Mouse (Mus musculus): ENCODE measurements around the gene Trap1a. TPM values are rescaled to one million over a fixed set of nuclear protein-coding genes. Genes with fewer than 3 reads are reported as not detected.
"Not testable (repeated sequence)": the region's sequence is repeated elsewhere in the genome, so short reads cannot be mapped to it uniquely, and the experiment has no call there.

The Trap1a gene
- not detected in 2 replicates for polyA plus RNA-seq (2014; fragmentation: Nextera tagmentation; extraction: Ambion mirVana)

DNA sequence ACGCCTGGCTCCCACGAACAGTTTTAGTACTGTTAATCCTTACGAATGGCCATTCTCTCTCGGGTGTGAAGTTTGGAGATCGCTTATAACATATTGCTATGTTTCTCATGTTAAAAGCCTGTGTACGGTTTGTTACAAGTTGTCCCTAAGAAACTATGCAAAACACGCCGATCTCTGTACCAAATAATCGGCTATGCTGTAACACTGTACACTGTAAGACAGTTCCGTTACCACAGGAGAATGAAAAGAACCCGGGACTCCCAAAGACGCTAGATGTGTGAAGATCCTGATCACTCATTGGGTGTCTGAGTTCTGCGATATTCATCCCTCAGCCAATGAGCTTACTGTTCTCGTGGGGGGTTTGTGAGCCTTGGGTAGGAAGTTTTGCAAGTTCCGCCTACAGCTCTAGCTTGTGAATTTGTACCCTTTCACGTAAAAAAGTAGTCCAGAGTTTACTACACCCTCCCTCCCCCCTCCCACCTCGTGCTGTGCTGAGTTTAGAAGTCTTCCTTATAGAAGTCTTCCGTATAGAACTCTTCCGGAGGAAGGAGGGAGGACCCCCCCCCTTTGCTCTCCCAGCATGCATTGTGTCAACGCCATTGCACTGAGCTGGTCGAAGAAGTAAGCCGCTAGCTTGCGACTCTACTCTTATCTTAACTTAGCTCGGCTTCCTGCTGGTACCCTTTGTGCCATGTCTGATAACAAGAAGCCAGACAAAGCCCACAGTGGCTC lies at the start of gene Trap1a:
Trap1a (plus strand) TSS at position 421 of the 732 bp plus-strand sequence.
- no peak within 1 kb of the TSS for H3K4me2 ChIP-seq (ENCODE audit: low read depth, low read length)
- H3K4me1 ChIP-seq (ENCODE audit: control insufficient read depth, insufficient read depth, low read length) = no peaks in the 10 kb centered on the region
- WGBS = 93% methylated on average over 24 of the region's 24 CpGs
- no peaks in the 10 kb centered on the region for H3K27me3 ChIP-seq (ENCODE audit: control insufficient read depth, insufficient read depth, low read length)
- H3K9ac ChIP-seq (replicated peaks; ENCODE audit: low read depth, low read length) = no peak within 1 kb of the TSS
- no peak within 1 kb of the TSS for H3K4me3 ChIP-seq (ENCODE audit: low read depth, low read length)
- no peak for ATAC-seq (ENCODE audit: low read depth)
- H3K27ac ChIP-seq (ENCODE audit: low read depth, low read length) = no peak within 1 kb of the TSS
- no peaks in the 10 kb centered on the region for H3K9me3 ChIP-seq (ENCODE audit: control insufficient read depth, low read length)
- no peaks in the 10 kb centered on the region for H3K36me3 ChIP-seq (ENCODE audit: control insufficient read depth, insufficient read depth, low read length)

DNA sequence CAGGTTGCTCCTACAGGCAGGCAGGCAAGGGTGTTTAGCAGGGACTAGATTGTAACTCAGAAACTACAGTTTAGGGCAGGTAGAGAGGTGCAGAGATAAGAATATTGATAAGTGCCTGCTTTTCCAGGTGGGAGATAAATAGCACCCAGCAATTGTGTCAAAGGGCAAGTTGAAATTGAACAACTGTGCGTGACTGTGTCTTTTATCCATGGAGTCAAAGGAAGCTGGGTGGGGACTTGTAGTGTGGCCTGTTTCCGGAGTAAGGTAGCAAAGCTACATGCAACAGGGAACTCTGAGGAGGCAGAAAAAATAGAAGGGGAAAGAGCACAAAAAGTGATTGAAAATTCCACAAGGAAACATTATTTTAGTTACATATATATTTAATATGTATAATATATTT lies 40.4 kb upstream of the Trap1a start:
- no peak for ATAC-seq (ENCODE audit: low read depth)

GRCm38 (mm10) chrX:139295325-139295724 lies 38.2 kb upstream of the Trap1a start:
- Histone ChIP-seq H3K9ac (replicated peaks; ENCODE audit: low read depth, low read length) (no peak overlapping the region), H3K4me1 (ENCODE audit: control insufficient read depth, insufficient read depth, low read length) (no peaks in the 10 kb centered on the region), H3K4me3 (ENCODE audit: low read depth, low read length) (no peak overlapping the region), H3K27me3 (ENCODE audit: control insufficient read depth, insufficient read depth, low read length) (no peaks in the 10 kb centered on the region), H3K4me2 (ENCODE audit: low read depth, low read length) (no peak overlapping the region), H3K36me3 (ENCODE audit: control insufficient read depth, insufficient read depth, low read length) (no peaks in the 10 kb centered on the region), H3K9me3 (ENCODE audit: control insufficient read depth, low read length) (no peaks in the 10 kb centered on the region), H3K27ac (ENCODE audit: low read depth, low read length) (no peak overlapping the region)
- no peak for ATAC-seq (ENCODE audit: low read depth)
- WGBS = 80% methylated on average over 1 of the region's 1 CpGs

More for the DNA sequence above, 40.4 kb upstream of the Trap1a start:
- Histone ChIP-seq H3K9me3 (ENCODE audit: control insufficient read depth, low read length) (no peaks in the 10 kb centered on the region), H3K36me3 (ENCODE audit: control insufficient read depth, insufficient read depth, low read length) (no peaks in the 10 kb centered on the region), H3K27me3 (ENCODE audit: control insufficient read depth, insufficient read depth, low read length) (no peaks in the 10 kb centered on the region), H3K27ac (ENCODE audit: low read depth, low read length) (no peak overlapping the region), H3K4me3 (ENCODE audit: low read depth, low read length) (no peak overlapping the region), H3K4me1 (ENCODE audit: control insufficient read depth, insufficient read depth, low read length) (no peaks in the 10 kb centered on the region), H3K9ac (replicated peaks; ENCODE audit: low read depth, low read length) (no peak overlapping the region), H3K4me2 (ENCODE audit: low read depth, low read length) (no peak overlapping the region)
- 80% methylated on average over 2 of the region's 2 CpGs for WGBS

DNA sequence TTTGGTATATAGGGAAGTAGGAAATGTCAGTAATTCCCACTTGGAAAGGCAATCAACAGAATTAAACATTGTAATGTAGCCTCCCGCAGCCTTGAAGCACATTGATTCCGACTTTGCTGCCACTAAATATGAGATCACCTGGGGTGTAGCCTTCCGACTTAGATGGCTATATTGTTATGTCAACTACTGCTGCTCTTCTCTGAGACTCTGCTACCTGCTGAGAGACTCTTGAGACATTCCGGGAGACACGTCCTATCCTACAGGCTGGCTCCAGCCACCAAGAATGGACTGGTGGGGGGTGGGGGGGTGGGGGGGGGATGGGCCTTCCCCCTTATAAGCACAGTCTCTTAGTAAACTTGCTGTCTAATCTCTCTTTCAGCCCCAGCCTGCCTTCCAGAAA lies 16.1 kb upstream of the Trap1a start:
- not testable (repeated sequence) for H3K4me2 ChIP-seq (ENCODE audit: low read depth, low read length); H3K9ac ChIP-seq (replicated peaks; ENCODE audit: low read depth, low read length); H3K27ac ChIP-seq (ENCODE audit: low read depth, low read length); H3K36me3 ChIP-seq (ENCODE audit: control insufficient read depth, insufficient read depth, low read length); ATAC-seq (ENCODE audit: low read depth); H3K9me3 ChIP-seq (ENCODE audit: control insufficient read depth, low read length); H3K4me1 ChIP-seq (ENCODE audit: control insufficient read depth, insufficient read depth, low read length); H3K27me3 ChIP-seq (ENCODE audit: control insufficient read depth, insufficient read depth, low read length); H3K4me3 ChIP-seq (ENCODE audit: low read depth, low read length)
- WGBS = 56% methylated on average over 5 of the region's 5 CpGs

DNA sequence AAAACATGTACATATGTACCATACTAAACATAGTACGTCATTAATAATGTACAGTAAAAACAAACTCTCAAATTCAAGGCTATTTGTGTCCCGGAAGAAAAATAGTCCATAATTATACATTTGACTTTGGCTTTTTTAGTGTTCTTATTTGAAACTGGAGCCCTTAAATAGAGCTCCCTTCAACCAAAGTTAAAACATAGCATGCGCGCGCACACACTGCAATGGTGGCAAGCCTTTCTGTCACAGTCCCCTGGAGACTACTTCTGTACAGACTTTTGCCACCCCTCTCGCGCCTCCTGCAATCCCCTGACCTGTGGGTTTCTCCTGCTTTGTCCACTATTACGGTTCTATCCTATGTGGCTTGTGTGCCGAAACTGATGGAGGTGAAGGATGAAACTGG lies 900 bp upstream of the Trap1a start:
- 95% methylated on average over 9 of the region's 9 CpGs for WGBS
- no peaks in the 10 kb centered on the region for H3K9me3 ChIP-seq (ENCODE audit: control insufficient read depth, low read length)

GRCm38 (mm10) chrX:139334504-139335418 lies 1.3 kb downstream of the Trap1a start:
- whole genome bisulfite sequencing = 84% methylated on average over 14 of the region's 14 CpGs
- no peaks in the 10 kb centered on the region for H3K9me3 ChIP-seq (ENCODE audit: control insufficient read depth, low read length)
- no peaks in the 10 kb centered on the region for H3K36me3 ChIP-seq (ENCODE audit: control insufficient read depth, insufficient read depth, low read length)
- H3K4me1 ChIP-seq (ENCODE audit: control insufficient read depth, insufficient read depth, low read length) = no peaks in the 10 kb centered on the region
- H3K27ac ChIP-seq (ENCODE audit: low read depth, low read length) = no peak overlapping the region
- H3K4me3 ChIP-seq (ENCODE audit: low read depth, low read length) = no peak overlapping the region
- no peaks in the 10 kb centered on the region for H3K27me3 ChIP-seq (ENCODE audit: control insufficient read depth, insufficient read depth, low read length)
- H3K9ac ChIP-seq (replicated peaks; ENCODE audit: low read depth, low read length) = no peak overlapping the region
- ATAC-seq (ENCODE audit: low read depth) = no peak
- H3K4me2 ChIP-seq (ENCODE audit: low read depth, low read length) = no peak overlapping the region

More for the DNA sequence above, 900 bp upstream of the Trap1a start:
- Histone ChIP-seq H3K27me3 (ENCODE audit: control insufficient read depth, insufficient read depth, low read length) (no peaks in the 10 kb centered on the region), H3K4me1 (ENCODE audit: control insufficient read depth, insufficient read depth, low read length) (no peaks in the 10 kb centered on the region), H3K27ac (ENCODE audit: low read depth, low read length) (no peak overlapping the region), H3K9ac (replicated peaks; ENCODE audit: low read depth, low read length) (no peak overlapping the region), H3K4me3 (ENCODE audit: low read depth, low read length) (no peak overlapping the region), H3K36me3 (ENCODE audit: control insufficient read depth, insufficient read depth, low read length) (no peaks in the 10 kb centered on the region), H3K4me2 (ENCODE audit: low read depth, low read length) (no peak overlapping the region)
- no peak for ATAC-seq (ENCODE audit: low read depth)

DNA sequence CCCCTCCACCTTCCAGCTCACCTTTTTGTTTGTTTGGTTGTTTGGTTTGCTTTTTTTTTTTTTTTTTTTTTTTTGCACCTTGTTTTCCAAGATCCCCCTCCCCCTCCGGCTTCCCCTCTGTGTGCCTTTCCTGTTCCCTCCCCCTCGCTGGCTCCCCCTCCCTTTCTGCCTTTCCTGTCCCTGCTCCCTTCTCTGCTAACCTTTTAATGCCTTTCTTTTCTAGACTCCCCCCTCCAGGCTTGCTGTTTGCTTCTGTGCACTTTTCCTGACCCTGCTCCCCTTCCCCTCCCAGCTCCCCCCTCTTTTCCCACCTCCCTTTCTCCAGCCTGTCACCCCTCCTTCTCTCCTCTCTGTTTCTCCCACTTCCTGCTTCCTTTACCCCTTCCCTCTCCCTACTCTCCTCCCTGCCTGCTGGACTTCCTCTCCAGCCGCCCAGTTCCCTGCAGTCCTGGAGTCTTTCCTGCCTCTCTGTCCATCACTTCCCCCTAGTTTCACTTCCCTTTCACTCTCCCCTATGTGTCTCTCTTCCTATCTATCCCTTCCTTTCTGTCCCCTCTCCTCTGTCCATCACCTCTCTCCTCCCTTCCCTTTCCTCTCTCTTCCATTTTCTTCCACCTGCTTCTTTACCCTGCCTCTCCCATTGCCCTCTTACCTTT lies 2.1 kb downstream of the Trap1a start:
- WGBS = 78% methylated on average over 3 of the region's 3 CpGs
- H3K4me2 ChIP-seq (ENCODE audit: low read depth, low read length) = no peak overlapping the region
- H3K27me3 ChIP-seq (ENCODE audit: control insufficient read depth, insufficient read depth, low read length) = no peaks in the 10 kb centered on the region
- no peaks in the 10 kb centered on the region for H3K4me1 ChIP-seq (ENCODE audit: control insufficient read depth, insufficient read depth, low read length)
- no peak overlapping the region for H3K27ac ChIP-seq (ENCODE audit: low read depth, low read length)
- no peak for ATAC-seq (ENCODE audit: low read depth)
- no peak overlapping the region for H3K4me3 ChIP-seq (ENCODE audit: low read depth, low read length)
- H3K36me3 ChIP-seq (ENCODE audit: control insufficient read depth, insufficient read depth, low read length) = no peaks in the 10 kb centered on the region
- H3K9me3 ChIP-seq (ENCODE audit: control insufficient read depth, low read length) = no peaks in the 10 kb centered on the region
- H3K9ac ChIP-seq (replicated peaks; ENCODE audit: low read depth, low read length) = no peak overlapping the region

DNA sequence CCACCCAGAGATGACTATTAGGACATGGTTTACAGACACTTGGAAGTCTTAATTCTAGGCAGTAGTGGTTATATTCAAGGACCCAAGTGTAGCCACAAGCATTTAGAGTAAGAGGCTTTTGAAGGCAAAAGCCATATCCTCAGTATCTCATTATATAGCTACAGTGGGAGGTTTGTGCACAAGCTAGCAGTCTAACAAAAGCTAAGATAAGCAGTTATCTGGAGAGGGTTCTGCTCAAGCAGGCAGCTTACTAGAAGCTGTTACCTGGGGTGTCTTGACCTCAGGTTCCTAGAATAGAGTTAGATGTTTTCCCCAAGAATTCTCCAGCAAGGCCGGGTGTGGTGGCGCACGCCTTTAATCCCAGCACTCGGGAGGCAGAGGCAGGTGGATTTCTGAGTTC lies 6.1 kb downstream of the Trap1a start:
- H3K4me1 ChIP-seq (ENCODE audit: control insufficient read depth, insufficient read depth, low read length) = no peaks in the 10 kb centered on the region
- no peaks in the 10 kb centered on the region for H3K27me3 ChIP-seq (ENCODE audit: control insufficient read depth, insufficient read depth, low read length)
- H3K9ac ChIP-seq (replicated peaks; ENCODE audit: low read depth, low read length) = no peak overlapping the region
- ATAC-seq (ENCODE audit: low read depth) = no peak
- no peaks in the 10 kb centered on the region for H3K9me3 ChIP-seq (ENCODE audit: control insufficient read depth, low read length)
- WGBS = 94% methylated on average over 4 of the region's 4 CpGs
- no peak overlapping the region for H3K27ac ChIP-seq (ENCODE audit: low read depth, low read length)
- no peak overlapping the region for H3K4me3 ChIP-seq (ENCODE audit: low read depth, low read length)
- no peaks in the 10 kb centered on the region for H3K36me3 ChIP-seq (ENCODE audit: control insufficient read depth, insufficient read depth, low read length)
- no peak overlapping the region for H3K4me2 ChIP-seq (ENCODE audit: low read depth, low read length)
